In genomic region chr5:92493423-92493822, GRCm38 (mm10) we compare ENCODE assay signal across 8 mouse cellular contexts. TPM values are rescaled to one million over a fixed set of nuclear protein-coding genes. Genes with fewer than 3 reads are reported as not detected.
A peak's percentile ranks its signal among the peaks of the same experiment; 100 is the strongest.
DNase-seq lines count a peak whose midpoint lies in the region; ATAC-seq and TF ChIP-seq lines count a peak whose summit lies in the region.

No protein-coding gene starts in this region.

- DNase-seq in liver, postnatal 0 days: no peak
- DNase-seq in liver: no peak
- peak; percentile 55 to 58 for DNase-seq in heart, postnatal 14 days
- DNase-seq in skeletal muscle tissue, adult 2 months (ENCODE audit: low read depth, low spot score): peak; percentile 51
- DNase-seq in hindbrain, embryonic 11.5 days (ENCODE audit: low spot score): no peak
- DNase-seq in cerebellum, adult 9-11 months: no peak
- DNase-seq in B cell, adult 2 months: no peak

- no peak overlapping the region for H3K4me3 ChIP-seq in liver, postnatal 0 days (ENCODE audit: low read depth, low read length)
- H3K4me3 ChIP-seq in embryonic facial prominence, embryonic 12.5 days: no peak overlapping the region
- no peak overlapping the region for H3K4me3 ChIP-seq in hindbrain, embryonic 11.5 days (ENCODE audit: low read depth, low read length)

- no peaks in the 10 kb centered on the region for H3K9me3 ChIP-seq in liver, postnatal 0 days (ENCODE audit: low read length)
- H3K9me3 ChIP-seq in embryonic facial prominence, embryonic 12.5 days: no peaks in the 10 kb centered on the region
- H3K9me3 ChIP-seq in hindbrain, embryonic 11.5 days (ENCODE audit: control insufficient read depth, low read length): no peaks in the 10 kb centered on the region

- TF ChIP-seq CTCF in liver, postnatal 0 days (IDR thresholded peaks at IDR 0.05; ENCODE audit: low read depth): no peak

- H3K27ac ChIP-seq in liver, postnatal 0 days (ENCODE audit: low read depth): peak overlapping the region; percentile 60
- peak overlapping the region; percentile 47; the same call in 1 of the 2 replicates for H3K27ac ChIP-seq in embryonic facial prominence, embryonic 12.5 days
- H3K27ac ChIP-seq in hindbrain, embryonic 11.5 days (ENCODE audit: low read depth, low read length): no peak overlapping the region

- H3K4me1 ChIP-seq in liver, postnatal 0 days (ENCODE audit: insufficient read depth): peaks cover 46% of the 10 kb centered on the region
- peaks cover 21% of the 10 kb centered on the region for H3K4me1 ChIP-seq in embryonic facial prominence, embryonic 12.5 days
- H3K4me1 ChIP-seq in hindbrain, embryonic 11.5 days (replicated peaks; ENCODE audit: control insufficient read depth, insufficient read depth, low read length): no peaks in the 10 kb centered on the region

- TF ChIP-seq EP300 in liver, postnatal 0 days (IDR thresholded peaks at IDR 0.05; ENCODE audit: low read depth): no peak

- no peak overlapping the region for H3K4me2 ChIP-seq in liver, postnatal 0 days (ENCODE audit: low read depth, low read length)
- H3K4me2 ChIP-seq in embryonic facial prominence, embryonic 12.5 days (replicated peaks): no peak overlapping the region
- no peak overlapping the region for H3K4me2 ChIP-seq in hindbrain, embryonic 11.5 days (replicated peaks; ENCODE audit: low read depth, low read length)

- H3K27me3 ChIP-seq in liver, postnatal 0 days (ENCODE audit: insufficient read depth, low read length): no peaks in the 10 kb centered on the region
- H3K27me3 ChIP-seq in embryonic facial prominence, embryonic 12.5 days: no peaks in the 10 kb centered on the region
- no peaks in the 10 kb centered on the region for H3K27me3 ChIP-seq in hindbrain, embryonic 11.5 days (ENCODE audit: control insufficient read depth, insufficient read depth, low read length)

- WGBS in liver, postnatal 0 days (ENCODE audit: insufficient replicate concordance): 52% methylated on average over 7 of the region's 7 CpGs
- 32% methylated on average over 7 of the region's 7 CpGs for WGBS in embryonic facial prominence, embryonic 12.5 days
- WGBS in hindbrain, embryonic 11.5 days: 66% methylated on average over 7 of the region's 7 CpGs

- ATAC-seq in liver, postnatal 0 days: no peak
- no peak for ATAC-seq in embryonic facial prominence, embryonic 12.5 days (ENCODE audit: insufficient number of reproducible peaks, insufficient read depth, low FRiP score, low TSS enrichment)
- ATAC-seq in hindbrain, embryonic 11.5 days (ENCODE audit: low FRiP score): no peak

- intact Hi-C loops in heart, postnatal 14 days (cut with DNase I): no loop called here

- no peak overlapping the region for H3K9ac ChIP-seq in liver, postnatal 0 days (replicated peaks)
- no peak overlapping the region for H3K9ac ChIP-seq in embryonic facial prominence, embryonic 12.5 days
- no peak overlapping the region for H3K9ac ChIP-seq in hindbrain, embryonic 11.5 days (ENCODE audit: low read depth, low read length)

- no peaks in the 10 kb centered on the region for H3K36me3 ChIP-seq in liver, postnatal 0 days (replicated peaks; ENCODE audit: insufficient read depth, low read length)
- H3K36me3 ChIP-seq in embryonic facial prominence, embryonic 12.5 days: no peaks in the 10 kb centered on the region
- no peaks in the 10 kb centered on the region for H3K36me3 ChIP-seq in hindbrain, embryonic 11.5 days (ENCODE audit: control insufficient read depth, insufficient read depth, low read length)

RNA-seq across cellular contexts. Expression of gene Scarb2, which starts 13.2 kb away (rescaled TPM):
- 16.3 and 16.5 TPM in 2 replicates for polyA plus RNA-seq in liver, postnatal 0 days (2015; fragmentation: Nextera tagmentation; extraction: Ambion mirVana)
- 8.2 and 9.3 TPM in 2 replicates for polyA plus RNA-seq in embryonic facial prominence, embryonic 12.5 days (2016; fragmentation: Nextera tagmentation; extraction: Ambion mirVana)
- total RNA-seq in heart, postnatal 14 days (2021): 10 to 100 TPM; 71.5 to 72.9 TPM
- 11.2 and 11.7 TPM in 2 replicates for polyA plus RNA-seq in hindbrain, embryonic 11.5 days (2014; fragmentation: Nextera tagmentation; extraction: Ambion mirVana)

RNA-seq across cellular contexts. Expression of gene Nup54, which starts 58.4 kb away (rescaled TPM):
- 14.4 and 15.2 TPM in 2 replicates for polyA plus RNA-seq in liver, postnatal 0 days (2015; fragmentation: Nextera tagmentation; extraction: Ambion mirVana)
- polyA plus RNA-seq in embryonic facial prominence, embryonic 12.5 days (2016; fragmentation: Nextera tagmentation; extraction: Ambion mirVana): 57.0 and 61.1 TPM in 2 replicates
- total RNA-seq in heart, postnatal 14 days (2021): 10 to 100 TPM; 15.8 to 17.0 TPM
- 67.5 and 69.3 TPM in 2 replicates for polyA plus RNA-seq in hindbrain, embryonic 11.5 days (2014; fragmentation: Nextera tagmentation; extraction: Ambion mirVana)

Comparison
In these comparisons a context has a peak if more than half of its experiments do, and no peak if none do; other contexts are left out.
1. DNase-seq: peak in heart, postnatal 14 days (2 of 2) and skeletal muscle tissue, adult 2 months (single experiment); none in liver, postnatal 0 days (single experiment), liver (single experiment), hindbrain, embryonic 11.5 days (single experiment), cerebellum, adult 9-11 months (single experiment) and B cell, adult 2 months (0 of 2).